Mouse (Mus musculus): ENCODE data around the gene Usp47.
A peak's percentile ranks its signal among the peaks of the same experiment; 100 is the strongest.

Usp47 gene

DNA sequence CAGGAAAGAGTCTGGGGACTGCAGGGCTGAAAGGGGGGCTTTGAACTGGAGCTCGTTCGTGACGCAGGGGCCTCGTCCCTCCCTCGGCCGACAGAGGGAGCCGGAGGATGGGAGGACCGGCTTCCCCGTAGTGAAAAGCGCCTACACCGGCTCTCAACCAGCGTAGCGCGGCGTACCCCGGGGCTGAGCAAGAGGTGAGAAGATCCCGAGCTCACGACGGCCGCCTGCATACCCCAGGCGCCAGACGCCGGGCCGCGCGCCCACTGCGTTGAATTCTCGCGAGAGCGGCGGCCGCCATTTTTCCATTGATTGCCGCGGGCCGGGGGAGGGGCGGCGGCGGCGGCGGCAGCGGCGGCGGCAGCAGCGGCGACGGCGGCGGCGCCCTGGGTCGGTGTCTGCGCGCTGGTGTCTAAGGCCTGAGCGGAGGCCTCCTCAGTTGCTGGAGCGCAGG, at the start of gene Usp47:
Gene Usp47, plus strand, starts transcription at position 355 of the 451 bp plus-strand sequence.
- peak; percentile 79 to 89 for DNase-seq

DNA sequence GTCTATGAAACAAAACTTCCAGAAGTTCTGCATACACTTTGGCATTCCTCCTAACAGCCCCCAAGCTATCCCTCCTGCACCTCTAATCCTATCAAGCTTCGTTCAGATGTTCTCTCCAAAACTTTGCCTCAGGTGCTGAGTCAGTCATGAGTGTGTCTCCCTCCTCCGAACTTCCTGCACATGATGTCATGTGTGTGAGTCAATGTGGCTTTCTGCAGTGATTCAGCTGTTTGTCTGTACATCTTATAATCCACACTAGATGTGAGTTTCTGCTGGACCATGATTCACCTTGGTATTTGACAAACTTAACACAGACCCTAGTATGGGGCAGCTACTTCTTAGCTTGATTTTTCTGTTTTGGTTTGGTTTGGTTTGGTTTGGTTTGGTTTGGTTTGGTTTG, 46.9 kb upstream of the Usp47 start:
- DNase-seq = no peak

DNA sequence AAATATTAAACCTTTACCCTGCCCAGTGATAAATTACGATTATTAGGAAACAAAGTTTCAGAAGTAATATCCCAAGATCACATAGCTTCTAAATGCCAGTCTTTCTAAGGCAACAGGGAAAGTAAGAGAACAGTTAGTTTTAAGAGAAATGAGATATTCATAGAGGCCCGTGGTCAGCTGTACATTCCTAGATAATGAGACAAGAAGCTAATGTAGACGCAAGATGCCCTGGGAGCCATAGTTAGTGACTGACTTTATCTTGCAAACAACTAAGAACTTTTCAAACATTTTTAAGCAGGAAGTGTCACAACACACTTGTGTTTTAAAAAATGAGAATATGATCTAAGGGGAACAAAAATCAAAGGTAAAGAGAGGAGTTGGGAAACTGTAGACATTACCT, 45.4 kb upstream of the Usp47 start:
- no peak for DNase-seq

DNA sequence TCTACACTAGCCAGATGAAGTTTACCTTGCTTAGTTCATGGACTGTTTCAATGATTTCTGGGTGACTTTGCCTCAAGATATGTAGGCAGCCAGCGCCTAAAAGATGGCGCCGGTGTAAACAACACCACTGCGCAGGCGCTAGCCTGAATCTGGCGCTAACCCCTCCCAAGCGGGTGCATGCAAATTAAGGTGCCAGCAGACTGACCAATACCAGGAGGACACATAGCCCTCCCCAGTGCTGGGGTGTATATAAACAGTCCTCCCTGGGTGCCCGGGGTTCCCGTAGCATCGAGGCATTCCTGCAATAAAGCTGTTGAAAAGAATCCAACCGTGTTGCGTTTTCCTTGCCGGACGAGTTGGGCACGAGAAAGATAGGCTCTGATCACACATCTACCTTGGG, 41.0 kb upstream of the Usp47 start:
- DNase-seq = no peak

DNA sequence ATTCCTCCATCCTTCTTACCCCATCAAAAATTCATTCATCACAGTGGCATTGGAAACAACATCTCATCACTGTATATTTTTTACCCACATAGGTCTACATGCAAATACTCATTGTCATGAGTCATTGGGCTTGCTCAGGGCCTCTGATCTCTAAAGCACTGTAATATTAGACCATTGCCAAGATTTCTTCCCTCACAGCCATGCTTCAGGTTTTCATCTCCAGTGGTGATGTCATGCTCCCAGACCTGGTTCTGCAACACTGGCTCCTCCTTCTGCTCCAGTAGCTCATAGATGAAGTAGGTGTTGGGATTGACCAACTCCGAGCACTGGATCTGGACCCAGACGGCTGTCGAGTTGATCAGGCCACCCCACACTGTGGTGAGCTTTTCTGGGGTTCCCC, 38.8 kb upstream of the Usp47 start:
- no peak for DNase-seq

DNA sequence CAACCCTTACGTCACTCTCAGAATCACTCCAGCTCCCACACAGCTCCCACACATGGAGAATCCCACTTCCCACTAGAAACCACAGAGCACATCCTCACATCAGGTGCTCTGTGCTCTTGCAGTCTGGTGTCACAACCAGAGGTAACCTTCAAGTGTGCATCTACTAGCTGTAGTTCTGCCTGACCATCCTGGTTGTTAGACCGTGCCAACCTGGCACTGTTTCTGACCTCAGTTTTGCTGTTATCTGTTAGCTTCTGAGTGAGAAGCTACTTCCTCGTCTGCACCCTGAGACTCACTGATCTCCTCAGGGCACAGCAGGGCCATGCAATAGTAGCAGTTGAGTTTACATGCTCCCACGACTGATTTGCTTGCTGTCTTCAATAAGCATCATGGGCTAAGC, 38.0 kb upstream of the Usp47 start:
- no peak for DNase-seq

DNA sequence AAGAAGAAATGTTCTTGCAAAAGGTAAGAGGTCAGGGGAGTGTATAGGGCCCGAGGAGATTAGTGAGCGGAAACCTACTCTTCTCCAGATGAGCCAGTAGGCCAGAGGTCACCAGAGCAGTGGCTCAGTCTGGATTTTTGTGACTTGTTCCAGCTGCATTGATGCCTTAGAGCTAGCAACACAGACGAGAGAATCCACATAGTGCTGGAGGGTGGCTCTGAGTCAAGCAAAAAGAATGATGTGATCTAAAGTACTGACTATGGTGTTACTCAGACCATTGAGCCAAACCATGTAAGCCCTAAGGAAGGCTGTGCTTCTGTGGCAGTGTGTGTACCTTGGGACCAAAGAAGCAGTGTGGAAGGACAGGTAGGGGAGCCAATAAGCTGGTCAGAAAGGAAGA, 36.4 kb upstream of the Usp47 start:
- DNase-seq = no peak

DNA sequence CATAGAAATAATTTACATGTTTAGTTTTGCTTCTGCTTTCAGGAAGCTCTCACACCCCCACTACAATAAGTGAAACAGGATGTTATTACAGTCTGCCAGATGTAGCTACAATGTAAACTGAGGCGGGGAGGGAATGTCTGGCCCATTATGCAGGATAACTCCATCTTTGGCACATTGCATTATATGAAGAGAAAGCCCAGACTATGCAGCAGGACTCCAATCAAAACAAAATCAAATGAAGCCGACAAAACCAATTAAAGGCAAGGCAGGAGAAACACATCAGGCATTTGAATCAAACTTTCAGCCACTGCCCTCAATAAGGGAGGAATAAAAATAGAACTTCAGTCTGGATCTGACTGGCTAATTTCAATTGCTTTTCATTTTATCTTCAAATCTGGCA, 25.9 kb upstream of the Usp47 start:
- no peak for DNase-seq

DNA sequence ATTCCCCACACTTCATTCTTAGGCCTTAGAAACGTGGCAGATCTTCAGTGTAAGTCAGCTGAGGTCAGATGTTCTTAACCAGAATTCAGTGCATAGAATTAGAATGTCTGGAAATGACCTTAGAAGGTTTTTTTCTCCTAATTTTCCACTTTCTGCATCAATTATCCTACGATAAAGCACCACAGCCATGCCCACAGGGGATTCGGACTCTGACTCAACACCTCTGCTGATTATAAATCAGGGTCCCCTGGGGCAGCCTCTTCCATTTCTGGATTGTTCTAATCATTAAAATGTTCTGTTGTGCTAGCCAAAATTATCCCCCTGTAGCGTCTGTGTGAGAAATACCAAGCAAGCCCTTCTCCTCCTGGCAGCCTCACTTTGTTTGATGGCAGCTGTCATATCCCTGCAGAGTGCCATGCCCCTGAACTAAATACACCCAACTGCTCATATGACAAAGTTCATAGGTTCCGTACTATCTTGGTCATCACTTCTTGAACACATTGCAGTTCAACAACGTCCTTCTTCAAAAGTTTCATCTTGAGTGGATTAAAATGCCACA, 24.8 kb upstream of the Usp47 start:
- no peak for DNase-seq

DNA sequence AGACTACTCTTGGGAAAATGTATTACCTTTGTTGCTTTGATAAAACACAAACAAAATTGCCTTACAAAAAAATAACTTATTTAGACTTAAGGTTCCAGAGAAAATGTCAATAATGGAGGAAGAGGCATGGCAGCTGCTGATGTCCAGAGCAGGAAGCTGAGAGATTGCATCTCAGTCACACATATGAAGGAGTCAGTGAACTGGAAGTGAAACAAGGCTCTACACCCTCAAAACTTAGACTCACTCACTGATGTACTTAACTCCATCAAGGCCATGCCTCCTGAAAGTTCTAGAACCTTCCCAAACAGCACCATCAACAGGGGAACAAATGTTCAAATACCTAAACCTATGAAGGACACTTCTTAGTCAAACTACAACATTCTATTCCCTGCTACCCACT, 23.9 kb upstream of the Usp47 start:
- no peak for DNase-seq

DNA sequence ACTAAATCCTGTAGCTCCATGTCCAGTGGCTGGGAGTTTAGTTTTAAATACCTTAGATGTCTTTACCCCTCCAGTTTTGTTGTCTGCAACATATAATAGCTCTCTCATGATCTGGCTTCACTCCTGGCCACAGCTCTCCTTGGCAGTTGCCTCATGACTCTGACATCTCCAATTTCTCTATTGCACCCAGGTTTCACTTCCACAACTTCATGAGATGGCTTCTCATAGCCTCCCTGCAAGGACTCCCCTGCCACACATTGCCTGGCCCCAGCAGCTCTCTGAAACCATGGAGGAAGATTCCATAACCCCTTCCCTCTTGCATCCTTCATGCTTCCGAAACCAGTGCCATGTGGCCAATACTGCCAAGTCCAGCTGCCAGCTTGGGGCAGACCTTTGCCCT, 23.1 kb upstream of the Usp47 start:
- DNase-seq = no peak

DNA sequence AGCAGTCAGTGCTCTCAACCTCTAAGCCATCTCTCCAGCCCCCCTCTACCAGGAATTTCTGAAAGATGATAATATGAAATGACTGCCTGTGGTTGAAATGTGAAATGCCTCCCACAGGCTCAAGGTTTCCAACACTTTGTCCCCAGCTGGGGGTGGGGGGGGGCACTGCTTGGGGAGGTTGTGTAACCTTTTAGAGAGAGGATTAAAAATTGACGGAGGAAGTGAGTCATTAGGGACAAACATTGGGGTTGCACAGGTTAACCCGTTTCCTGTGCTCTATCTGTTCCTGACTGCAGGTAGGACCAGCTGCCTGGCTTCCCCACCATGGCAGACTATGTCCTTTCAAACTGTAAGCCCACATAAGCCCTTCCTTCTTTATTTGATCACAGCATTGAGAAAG, 12.8 kb upstream of the Usp47 start:
- DNase-seq = no peak

DNA sequence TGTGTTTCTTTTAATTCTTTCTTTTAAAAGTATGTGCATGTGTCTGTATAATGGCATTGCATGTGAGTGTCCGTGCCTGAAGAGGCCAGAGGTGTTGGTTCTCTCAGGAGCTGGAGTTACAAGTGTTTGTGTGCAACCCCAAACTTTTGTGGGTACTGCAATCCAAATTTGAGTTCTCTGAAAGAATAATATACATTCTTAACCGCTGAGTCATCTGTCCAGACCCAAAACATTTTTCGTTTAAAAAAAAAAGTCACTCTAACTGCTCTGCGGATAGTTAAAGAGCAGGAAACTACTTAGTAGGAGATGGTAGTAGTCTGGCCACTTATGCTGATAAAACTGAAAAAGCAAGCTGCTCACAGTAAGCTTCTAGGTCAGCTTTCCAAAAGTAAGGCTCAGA, 12.3 kb upstream of the Usp47 start:
- DNase-seq = no peak

DNA sequence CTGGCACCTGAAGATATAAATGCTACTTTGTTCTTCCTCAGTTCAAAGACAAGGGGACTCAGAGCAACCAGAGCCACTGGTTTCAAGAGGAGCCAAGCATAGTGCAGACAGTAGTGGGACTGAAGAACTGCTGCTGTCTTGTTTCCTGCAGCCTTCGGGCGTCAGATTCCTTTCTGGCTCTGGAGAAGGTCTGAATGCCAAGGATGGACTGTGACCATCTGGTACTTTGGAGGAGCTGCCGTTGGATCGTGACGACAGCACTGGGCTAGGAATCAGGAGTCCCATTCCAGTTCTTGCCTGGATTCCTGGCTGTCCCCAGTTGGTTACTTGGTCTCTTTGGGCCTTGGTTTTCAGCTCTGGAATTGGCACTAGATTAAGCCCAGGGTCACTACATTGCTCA, 11.2 kb upstream of the Usp47 start:
- DNase-seq = peak; percentile 92 to 97

DNA sequence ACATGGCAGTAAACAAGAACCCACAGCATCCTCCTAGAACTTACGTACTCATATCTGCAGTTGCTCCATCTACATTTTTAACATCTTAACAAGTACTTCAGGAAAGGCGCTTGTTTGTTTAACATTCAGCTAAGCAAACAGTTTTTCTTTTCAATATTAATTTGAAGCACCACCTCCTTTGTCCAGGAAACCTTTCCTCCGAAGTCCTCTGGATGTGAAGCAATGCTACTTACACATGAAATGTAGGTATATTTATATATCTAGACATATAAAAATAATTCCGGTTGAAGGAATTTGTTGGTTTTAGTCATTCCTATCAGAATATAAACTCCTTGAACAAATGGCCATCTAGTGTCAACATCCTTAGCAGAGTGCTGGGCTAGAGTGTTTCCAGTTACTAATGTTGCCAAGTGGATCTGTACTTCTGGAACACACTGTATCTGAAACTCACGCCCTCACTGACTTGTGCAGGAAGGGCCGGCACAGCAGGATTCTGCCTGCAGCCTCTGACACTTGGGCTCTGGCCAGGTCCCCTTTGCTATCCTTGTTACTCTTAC, 10.6 kb upstream of the Usp47 start:
- DNase-seq = peak; percentile 23 to 38

DNA sequence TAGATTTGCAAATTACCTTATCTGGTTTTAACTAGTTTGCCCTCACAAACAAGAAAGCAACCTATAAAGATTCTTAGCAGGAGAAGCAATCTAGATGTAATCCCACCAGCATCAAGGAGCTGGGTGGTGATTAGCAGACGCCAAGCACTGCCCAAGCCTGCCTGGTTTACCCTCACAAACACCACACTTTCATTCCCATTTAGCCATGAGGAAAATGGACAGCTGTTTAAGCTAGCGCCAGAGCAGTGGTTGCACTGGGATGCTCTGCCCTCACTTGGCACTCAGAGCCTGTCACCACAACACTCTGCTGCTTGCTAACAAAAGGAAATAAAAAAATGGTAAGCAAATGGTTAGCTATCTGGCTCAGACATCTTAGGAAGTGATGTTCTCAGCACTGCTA, 9.2 kb upstream of the Usp47 start:
- DNase-seq = no peak

DNA sequence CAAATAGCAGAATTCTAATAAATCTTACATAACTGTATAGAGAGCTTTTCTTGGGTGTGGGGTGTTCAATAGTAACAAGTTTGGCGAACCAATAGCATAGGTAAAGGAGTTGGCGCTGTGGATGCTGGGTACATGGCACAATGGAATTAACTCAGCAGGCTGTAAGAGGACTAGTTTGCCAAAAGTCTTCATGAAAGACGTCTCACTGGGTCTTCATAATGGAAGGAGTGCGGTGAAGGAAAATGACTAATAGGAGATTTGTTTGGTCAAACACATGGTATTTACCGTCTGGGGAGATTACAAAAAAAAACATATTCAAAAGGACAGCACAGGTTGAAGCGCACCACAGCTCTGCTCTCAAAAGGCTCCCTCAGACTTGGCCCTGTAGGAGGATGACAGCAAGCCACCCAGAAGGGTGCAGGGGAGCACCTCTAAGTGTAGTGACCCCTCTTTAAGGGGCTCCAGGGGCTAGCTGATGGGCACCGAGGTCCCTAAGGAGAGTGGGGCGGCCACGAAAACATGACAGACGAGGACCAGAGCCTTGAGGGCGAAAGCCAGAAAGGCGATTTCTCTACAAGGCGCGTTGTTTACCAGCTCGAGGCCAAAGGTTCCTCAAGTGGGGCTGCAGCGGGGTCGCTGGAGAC, 676 bp upstream of the Usp47 start:
- DNase-seq = peak in 1 of 2 experiments; percentile 22

DNA sequence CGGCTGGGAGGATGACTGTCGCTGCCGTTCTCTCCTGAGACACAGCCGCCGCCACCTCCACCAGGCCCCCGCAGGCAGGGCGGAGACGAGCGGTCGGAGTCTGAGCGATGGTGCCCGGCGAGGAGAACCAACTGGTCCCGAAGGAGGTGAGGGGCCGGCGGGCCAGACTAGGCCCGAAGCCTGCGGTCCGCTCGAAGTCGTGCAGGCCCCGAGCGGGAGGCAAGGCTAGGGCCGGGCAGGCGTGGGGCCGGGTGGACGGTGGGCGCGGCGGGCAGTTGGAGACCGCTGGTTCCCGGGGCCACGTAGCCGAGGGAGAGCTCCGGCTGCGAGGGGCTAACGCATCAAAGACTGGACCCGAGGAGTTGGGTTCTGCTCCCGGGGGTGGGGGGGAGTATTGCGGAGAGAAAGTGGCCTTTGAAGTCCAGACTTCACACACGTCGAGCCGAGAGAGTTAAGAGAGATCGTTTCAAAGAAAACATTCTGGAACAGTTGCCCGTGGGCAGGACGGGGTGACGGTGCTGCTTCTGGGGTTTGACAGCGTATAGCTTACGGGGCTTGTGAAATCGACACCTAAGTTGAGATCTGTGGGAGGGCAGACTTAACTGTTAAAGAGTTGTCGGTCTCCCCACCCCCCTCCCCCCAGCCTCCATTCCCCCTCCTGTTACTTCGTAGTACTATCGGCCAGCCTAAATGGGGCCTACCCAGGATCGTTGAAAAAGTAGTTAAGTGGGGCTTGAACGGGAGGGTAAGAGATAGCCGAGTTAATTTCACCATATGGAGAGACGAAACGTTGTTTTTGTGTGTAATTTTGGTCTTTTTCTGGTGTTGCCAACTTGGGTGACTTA, 519 bp downstream of the Usp47 start:
- no peak for DNase-seq

DNA sequence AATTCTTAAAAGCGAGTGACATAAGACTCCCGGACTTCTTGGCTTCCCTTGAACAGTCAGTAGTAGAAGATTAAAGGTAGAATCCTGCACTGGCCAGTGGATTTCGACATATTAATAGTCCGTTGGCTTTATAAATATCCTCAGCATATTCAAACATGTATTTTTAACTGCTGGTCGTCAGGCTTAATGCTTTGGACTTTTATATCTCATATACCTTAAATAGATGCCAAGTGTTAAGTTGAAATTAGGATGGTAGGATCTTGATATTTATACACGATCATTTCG, 1.1 kb downstream of the Usp47 start:
- no peak for DNase-seq

DNA sequence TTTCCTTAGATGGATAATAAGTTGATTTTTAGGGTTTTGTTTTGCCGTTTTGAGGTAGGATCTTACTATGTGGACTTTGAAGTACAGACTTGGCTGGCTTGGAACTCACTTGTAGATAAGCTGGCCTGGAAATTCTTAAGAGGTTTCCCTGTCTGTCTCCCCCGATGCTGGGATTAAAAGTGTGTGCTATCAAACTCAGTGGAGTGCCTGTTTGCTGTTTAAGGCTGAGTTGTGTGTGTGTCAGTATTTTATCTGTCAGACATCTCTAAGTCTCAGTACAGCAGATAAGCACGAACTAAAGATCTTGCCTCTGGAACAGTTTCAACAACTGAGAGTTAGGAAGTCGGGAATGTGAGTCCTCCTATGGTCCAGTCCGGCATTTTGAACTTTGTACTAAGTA, 1.6 kb downstream of the Usp47 start:
- DNase-seq = no peak

DNA sequence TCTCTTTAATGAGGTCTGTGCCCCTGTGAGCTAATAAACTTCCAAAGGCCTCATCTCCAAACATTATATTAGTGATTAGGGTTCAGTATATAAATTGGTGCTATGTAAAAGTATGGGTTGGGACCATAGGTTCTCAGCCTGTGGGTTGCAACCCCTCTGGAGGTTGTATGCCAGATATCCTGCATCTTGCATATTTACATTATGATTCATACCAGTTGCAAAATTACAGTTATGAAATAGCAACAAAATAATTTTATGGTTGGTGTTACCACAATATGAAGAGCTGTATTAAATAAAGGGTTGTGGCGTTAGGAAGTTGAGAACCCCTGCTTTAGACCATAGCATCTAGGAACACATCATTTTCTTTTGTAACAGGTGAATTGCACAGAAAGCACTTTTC, 7.3 kb downstream of the Usp47 start:
- DNase-seq = no peak

DNA sequence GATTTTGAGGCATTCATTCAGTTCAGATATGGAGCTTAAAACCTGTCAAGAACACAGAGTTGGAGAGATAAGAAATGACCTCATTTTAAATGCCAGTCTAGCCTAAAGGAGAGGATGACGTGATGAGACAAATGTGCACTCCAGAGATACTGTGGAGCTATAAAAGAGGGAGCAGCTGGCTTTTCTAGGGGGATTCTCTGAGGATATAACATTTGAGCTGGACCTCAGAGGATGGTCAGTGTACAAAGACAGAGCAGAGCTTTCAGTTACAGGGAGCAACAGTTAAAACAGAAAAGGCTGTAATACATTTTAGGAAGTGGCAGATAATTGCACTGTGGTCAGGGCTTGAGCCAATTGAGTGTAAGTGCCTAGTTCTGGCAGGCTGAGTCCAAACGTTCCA, 12.5 kb downstream of the Usp47 start:
- no peak for DNase-seq

DNA sequence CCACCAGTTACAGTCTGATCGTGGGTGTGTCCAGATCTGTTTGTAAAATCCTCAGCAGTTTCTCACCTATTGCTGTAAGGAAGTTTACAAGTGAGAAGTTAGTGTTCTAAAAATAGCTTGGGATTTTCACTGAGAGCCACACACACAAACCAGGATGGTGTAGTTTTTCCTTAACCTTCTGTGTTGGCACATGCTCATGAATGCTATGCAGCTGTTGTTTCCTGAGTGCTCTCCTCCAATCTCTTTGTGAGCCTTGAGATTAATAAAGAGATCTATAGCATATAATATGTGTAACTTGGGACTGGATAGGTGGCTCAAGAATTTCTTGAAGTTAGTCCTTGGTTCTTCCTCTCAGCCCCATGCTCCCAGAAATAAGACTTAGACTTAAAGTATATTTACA, 13.3 kb downstream of the Usp47 start:
- DNase-seq = no peak

DNA sequence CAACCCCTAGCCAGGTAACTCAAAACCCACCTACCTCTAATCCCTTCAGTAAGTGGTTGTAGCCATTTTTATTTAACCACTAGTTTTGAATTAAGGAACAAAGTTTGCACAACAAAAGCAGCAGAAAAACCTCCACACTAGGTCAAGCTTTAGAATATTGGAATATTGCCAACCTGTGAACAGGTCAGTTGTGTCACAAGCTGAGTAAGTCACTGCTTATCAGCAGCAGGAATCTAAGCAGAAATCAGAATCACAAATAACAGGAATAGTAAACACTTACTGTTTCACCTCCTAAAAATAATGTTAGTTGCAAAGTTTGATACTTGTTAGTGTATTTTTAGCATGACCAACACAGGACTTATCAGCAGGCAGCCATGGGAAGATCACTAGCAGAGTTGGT, 17.0 kb downstream of the Usp47 start:
- no peak for DNase-seq
